ENCODE assay signal across 17 mouse cellular contexts in genomic region chr11:25330696-25331095, GRCm38 (mm10).
DNase-seq lines count a peak whose midpoint lies in the region; TF ChIP-seq lines count a peak whose summit lies in the region.
"Had no signal": no experiment of that assay in that cellular context is flagged by ENCODE, and none has a peak within 500 bp of the region (broad histone marks: within the 10 kb centered on the region; RNA-seq: fewer than 3 reads in every experiment).

No protein-coding gene starts in this region.

- no peak for TF ChIP-seq CTCF in layer of hippocampus, adult 2 months (conservative IDR thresholded peaks at IDR 0.05)

- peak; percentile 19 for DNase-seq in adrenal gland, adult 8-10 months
- DNase-seq in adrenal gland, postnatal 4 days (ENCODE audit: low spot score in 2 of 2): no peak
- peak; percentile 37 for DNase-seq in adrenal gland, postnatal 14 days
- DNase-seq in adrenal gland, postnatal 36 days: peak; percentile 35 to 54
- no peak for DNase-seq in layer of hippocampus, adult 2 months (ENCODE audit: low spot score in 2 of 2)
- DNase-seq: cerebellum, adult 11 months; cerebellum, adult 18-20 months; cerebellum, adult 8-10 months; cerebellum, adult 9-11 months; cerebellum, postnatal 14 days; cerebellum, postnatal 36 days; embryo, embryonic 11 days had no signal

- H3K27ac ChIP-seq in layer of hippocampus, adult 2 months: no peak overlapping the region
- H3K27ac ChIP-seq: embryonic facial prominence, embryonic 13.5 days; embryonic facial prominence, embryonic 15.5 days; forebrain, embryonic 10.5 days; forebrain, embryonic 12.5 days had no signal

- H3K4me3 ChIP-seq in layer of hippocampus, adult 2 months: no peak overlapping the region
- H3K4me3 ChIP-seq: embryonic facial prominence, embryonic 13.5 days; embryonic facial prominence, embryonic 15.5 days; erythroblast, embryonic 14.5 days; forebrain, embryonic 10.5 days; forebrain, embryonic 12.5 days had no signal

Comparison
In these comparisons a context has a peak if more than half of its experiments do, and no peak if none do; other contexts are left out.
1. DNase-seq: peak in adrenal gland, adult 8-10 months (single experiment), adrenal gland, postnatal 14 days (single experiment) and adrenal gland, postnatal 36 days (2 of 2); none in adrenal gland, postnatal 4 days (0 of 2) and layer of hippocampus, adult 2 months (0 of 2).